Mouse (Mus musculus): ENCODE data around the gene Gm29133. TPM values are rescaled to one million over a fixed set of nuclear protein-coding genes. Genes with fewer than 3 reads are reported as not detected.

Gene Gm29133
- polyA plus RNA-seq, 1 experiment from 2014 or later, result not detected

- no peaks in the 10 kb centered on the region for H3K36me3 ChIP-seq (ENCODE audit: control insufficient read depth, insufficient read depth, low read length)
- no peak overlapping the region for H3K4me3 ChIP-seq (replicated peaks; ENCODE audit: low read depth, low read length)
- no peaks in the 10 kb centered on the region for H3K4me1 ChIP-seq (ENCODE audit: control insufficient read depth, insufficient read depth, low read length)
- no peak overlapping the region for H3K27ac ChIP-seq (replicated peaks; ENCODE audit: low read depth, low read length)
- no peak overlapping the region for H3K9ac ChIP-seq (replicated peaks; ENCODE audit: low read length)
- no peaks in the 10 kb centered on the region for H3K9me3 ChIP-seq (ENCODE audit: control insufficient read depth, low read length)
- ATAC-seq (ENCODE audit: low FRiP score, low TSS enrichment) (no peak), DNase-seq (no peak)
- H3K27me3 ChIP-seq (ENCODE audit: control insufficient read depth, insufficient read depth, low read length), result no peaks in the 10 kb centered on the region
- H3K4me2 ChIP-seq (ENCODE audit: low read length), result no peak overlapping the region
- 54% methylated on average over 2 of the region's 2 CpGs for WGBS
Observed at GRCm38 (mm10) chr3:75745343-75745742, 2.7 kb upstream of the Gm29133 start.

- no peaks in the 10 kb centered on the region for H3K9me3 ChIP-seq (ENCODE audit: control insufficient read depth, low read length)
- no peaks in the 10 kb centered on the region for H3K4me1 ChIP-seq (ENCODE audit: control insufficient read depth, insufficient read depth, low read length)
- no peak overlapping the region for H3K4me2 ChIP-seq (ENCODE audit: low read length)
- ATAC-seq (ENCODE audit: low FRiP score, low TSS enrichment) (no peak), DNase-seq (no peak)
- no peaks in the 10 kb centered on the region for H3K36me3 ChIP-seq (ENCODE audit: control insufficient read depth, insufficient read depth, low read length)
- no peak overlapping the region for H3K9ac ChIP-seq (replicated peaks; ENCODE audit: low read length)
- H3K4me3 ChIP-seq (replicated peaks; ENCODE audit: low read depth, low read length), result no peak overlapping the region
- H3K27me3 ChIP-seq (ENCODE audit: control insufficient read depth, insufficient read depth, low read length), result no peaks in the 10 kb centered on the region
- no peak overlapping the region for H3K27ac ChIP-seq (replicated peaks; ENCODE audit: low read depth, low read length)
- 56% methylated on average over 2 of the region's 2 CpGs for WGBS
Observed at GRCm38 (mm10) chr3:75763351-75763750, 15.4 kb downstream of the Gm29133 start.

- 92% methylated on average over 2 of the region's 2 CpGs for WGBS
- Histone ChIP-seq H3K9ac (replicated peaks; ENCODE audit: low read length) (no peak overlapping the region), H3K4me1 (ENCODE audit: control insufficient read depth, insufficient read depth, low read length) (no peaks in the 10 kb centered on the region), H3K4me3 (replicated peaks; ENCODE audit: low read depth, low read length) (no peak overlapping the region), H3K36me3 (ENCODE audit: control insufficient read depth, insufficient read depth, low read length) (no peaks in the 10 kb centered on the region), H3K9me3 (ENCODE audit: control insufficient read depth, low read length) (no peaks in the 10 kb centered on the region), H3K27ac (replicated peaks; ENCODE audit: low read depth, low read length) (no peak overlapping the region), H3K27me3 (ENCODE audit: control insufficient read depth, insufficient read depth, low read length) (no peaks in the 10 kb centered on the region), H3K4me2 (ENCODE audit: low read length) (no peak overlapping the region)
- DNase-seq (no peak), ATAC-seq (ENCODE audit: low FRiP score, low TSS enrichment) (no peak)
Observed at GRCm38 (mm10) chr3:75774253-75774652, 26.3 kb downstream of the Gm29133 start.

GRCm38 (mm10) chr3:75808001-75808400 is 60.0 kb downstream of the Gm29133 start:
- Histone ChIP-seq H3K27me3 (ENCODE audit: control insufficient read depth, insufficient read depth, low read length) (no peaks in the 10 kb centered on the region), H3K4me2 (ENCODE audit: low read length) (no peak overlapping the region), H3K4me3 (replicated peaks; ENCODE audit: low read depth, low read length) (no peak overlapping the region), H3K9ac (replicated peaks; ENCODE audit: low read length) (no peak overlapping the region), H3K36me3 (ENCODE audit: control insufficient read depth, insufficient read depth, low read length) (no peaks in the 10 kb centered on the region), H3K4me1 (ENCODE audit: control insufficient read depth, insufficient read depth, low read length) (no peaks in the 10 kb centered on the region), H3K27ac (replicated peaks; ENCODE audit: low read depth, low read length) (no peak overlapping the region), H3K9me3 (ENCODE audit: control insufficient read depth, low read length) (no peaks in the 10 kb centered on the region)
- ATAC-seq (ENCODE audit: low FRiP score, low TSS enrichment) (no peak), DNase-seq (peak; percentile 26)

GRCm38 (mm10) chr3:75823934-75824333 is 75.9 kb downstream of the Gm29133 start:
- DNase-seq (no peak), ATAC-seq (ENCODE audit: low FRiP score, low TSS enrichment) (no peak)
- no peak overlapping the region for H3K4me2 ChIP-seq (ENCODE audit: low read length)
- H3K9ac ChIP-seq (replicated peaks; ENCODE audit: low read length), result no peak overlapping the region
- 94% methylated on average over 1 of the region's 1 CpGs for WGBS
- no peak overlapping the region for H3K27ac ChIP-seq (replicated peaks; ENCODE audit: low read depth, low read length)
- H3K36me3 ChIP-seq (ENCODE audit: control insufficient read depth, insufficient read depth, low read length), result no peaks in the 10 kb centered on the region
- H3K4me1 ChIP-seq (ENCODE audit: control insufficient read depth, insufficient read depth, low read length), result no peaks in the 10 kb centered on the region
- no peaks in the 10 kb centered on the region for H3K27me3 ChIP-seq (ENCODE audit: control insufficient read depth, insufficient read depth, low read length)
- no peak overlapping the region for H3K4me3 ChIP-seq (replicated peaks; ENCODE audit: low read depth, low read length)
- no peaks in the 10 kb centered on the region for H3K9me3 ChIP-seq (ENCODE audit: control insufficient read depth, low read length)

- WGBS, result 89% methylated on average over 1 of the region's 1 CpGs
- DNase-seq, result no peak
- H3K4me2 ChIP-seq (ENCODE audit: low read length), result no peak overlapping the region
- H3K36me3 ChIP-seq (ENCODE audit: control insufficient read depth, insufficient read depth, low read length), result no peaks in the 10 kb centered on the region
- no peak overlapping the region for H3K4me3 ChIP-seq (replicated peaks; ENCODE audit: low read depth, low read length)
- ATAC-seq (ENCODE audit: low FRiP score, low TSS enrichment), result no peak
- no peak overlapping the region for H3K27ac ChIP-seq (replicated peaks; ENCODE audit: low read depth, low read length)
- no peaks in the 10 kb centered on the region for H3K4me1 ChIP-seq (ENCODE audit: control insufficient read depth, insufficient read depth, low read length)
- H3K9me3 ChIP-seq (ENCODE audit: control insufficient read depth, low read length), result no peaks in the 10 kb centered on the region
- H3K27me3 ChIP-seq (ENCODE audit: control insufficient read depth, insufficient read depth, low read length), result no peaks in the 10 kb centered on the region
- H3K9ac ChIP-seq (replicated peaks; ENCODE audit: low read length), result no peak overlapping the region
Observed at GRCm38 (mm10) chr3:75824458-75824857, 76.5 kb downstream of the Gm29133 start.

GRCm38 (mm10) chr3:75834827-75835226 is 86.8 kb downstream of the Gm29133 start:
- no peak overlapping the region for H3K27ac ChIP-seq (replicated peaks; ENCODE audit: low read depth, low read length)
- no peak overlapping the region for H3K4me2 ChIP-seq (ENCODE audit: low read length)
- H3K9ac ChIP-seq (replicated peaks; ENCODE audit: low read length), result no peak overlapping the region
- ATAC-seq (ENCODE audit: low FRiP score, low TSS enrichment) (no peak), DNase-seq (no peak)
- H3K4me1 ChIP-seq (ENCODE audit: control insufficient read depth, insufficient read depth, low read length), result no peaks in the 10 kb centered on the region
- no peak overlapping the region for H3K4me3 ChIP-seq (replicated peaks; ENCODE audit: low read depth, low read length)
- no peaks in the 10 kb centered on the region for H3K36me3 ChIP-seq (ENCODE audit: control insufficient read depth, insufficient read depth, low read length)
- 87% methylated on average over 2 of the region's 2 CpGs for WGBS
- no peaks in the 10 kb centered on the region for H3K9me3 ChIP-seq (ENCODE audit: control insufficient read depth, low read length)
- no peaks in the 10 kb centered on the region for H3K27me3 ChIP-seq (ENCODE audit: control insufficient read depth, insufficient read depth, low read length)

GRCm38 (mm10) chr3:75835286-75835967 is 87.4 kb downstream of the Gm29133 start:
- DNase-seq, result peak; percentile 2
- no peak overlapping the region for H3K4me2 ChIP-seq (ENCODE audit: low read length)
- no peak overlapping the region for H3K9ac ChIP-seq (replicated peaks; ENCODE audit: low read length)
- no peaks in the 10 kb centered on the region for H3K27me3 ChIP-seq (ENCODE audit: control insufficient read depth, insufficient read depth, low read length)
- no peaks in the 10 kb centered on the region for H3K4me1 ChIP-seq (ENCODE audit: control insufficient read depth, insufficient read depth, low read length)
- no peak overlapping the region for H3K4me3 ChIP-seq (replicated peaks; ENCODE audit: low read depth, low read length)
- ATAC-seq (ENCODE audit: low FRiP score, low TSS enrichment), result no peak
- no peaks in the 10 kb centered on the region for H3K36me3 ChIP-seq (ENCODE audit: control insufficient read depth, insufficient read depth, low read length)
- no peak overlapping the region for H3K27ac ChIP-seq (replicated peaks; ENCODE audit: low read depth, low read length)
- WGBS, result 87% methylated on average over 5 of the region's 5 CpGs
- no peaks in the 10 kb centered on the region for H3K9me3 ChIP-seq (ENCODE audit: control insufficient read depth, low read length)
